Mouse (Mus musculus) forebrain, postnatal 0 days (tissue): Measurements from ENCODE around the gene Clhc1. TPM values are rescaled to one million over a fixed set of nuclear protein-coding genes. Genes with fewer than 3 reads are reported as not detected.

Experiments used
- ATAC-seq: fragments of 200-750 bp; cut with Nextera tagmentation; 2 replicates; pipeline ENCODE4 v1.8.0; 2017; ENCODE audit warnings: mild to moderate bottlenecking, moderate library complexity
- DNase-seq: peaks from one replicate; pipeline ENCODE4 v3.0.0-alpha.2; 2015
- H3K27ac ChIP-seq: fragments of 300-500 bp; sonication (generic); 2 replicates; pipeline ENCODE4 v1.5.1; 2014; ENCODE audit warnings: low read depth, mild to moderate bottlenecking, antibody characterized with exemption, low read length, moderate library complexity, mixed read lengths
- H3K27me3 ChIP-seq: fragments of 300-500 bp; sonication (generic); 2 replicates; pipeline ENCODE4 v1.6.1; 2014; ENCODE audit warnings: mild to moderate bottlenecking, low read length, mixed read lengths; ENCODE audit not compliant: insufficient read depth
- H3K36me3 ChIP-seq: fragments of 300-500 bp; sonication (generic); 2 replicates; pipeline ENCODE4 v1.6.1; 2014; ENCODE audit warnings: mild to moderate bottlenecking, moderate library complexity; ENCODE audit not compliant: insufficient read depth
- H3K4me1 ChIP-seq: fragments of 300-500 bp; sonication (generic); 2 replicates; pipeline ENCODE4 v1.6.1; 2014; ENCODE audit warnings: antibody characterized with exemption; ENCODE audit not compliant: insufficient read depth
- H3K4me2 ChIP-seq: fragments of 300-500 bp; sonication (generic); 2 replicates; pipeline ENCODE4 v1.6.1; 2014; ENCODE audit warnings: low read depth, mild to moderate bottlenecking, moderate library complexity
- H3K4me3 ChIP-seq: fragments of 300-500 bp; sonication (generic); 2 replicates; pipeline ENCODE4 v1.5.1; 2014; ENCODE audit warnings: low read depth, low read length, mixed read lengths
- H3K9ac ChIP-seq: fragments of 300-500 bp; sonication (generic); 2 replicates; pipeline ENCODE4 v1.6.1; 2014; ENCODE audit warnings: mild to moderate bottlenecking
- H3K9me3 ChIP-seq: fragments of 300-500 bp; sonication (generic); 2 replicates; pipeline ENCODE4 v1.6.1; 2016; ENCODE audit warnings: low read length
- CTCF ChIP-seq: sonication (generic); IDR thresholded peaks from 2 replicates; pipeline ENCODE4 v1.5.1; 2016; ENCODE audit warnings: antibody characterized with exemption, control low read depth, low read depth
- WGBS: fragments of 180-500 bp; shearing (Covaris S2); extraction: QIAGEN DNeasy Blood & Tissue Kit; methylation state at CpG from one replicate; pipeline ENCODE4 v1.1.7; 2014; 5-methylcytosine and 5-hydroxymethylcytosine counted together
- polyA plus RNA-seq: library from polyadenylated mRNA; unstranded; fragments of >200 nt; fragmentation: Nextera tagmentation; extraction: Ambion mirVana; gene quantifications from 2 replicates; pipeline ENCODE4 v1.2.1, GENCODE M21; 2015
- total RNA-seq: library from RNA; depleted of rRNA; stranded (reverse); fragments of >200 nt; gene quantifications from 2 replicates; pipeline ENCODE4 v1.2.3, GENCODE M21; 2014; rRNA removed

The Clhc1 gene
- total RNA-seq (not detected in 2 replicates), polyA plus RNA-seq (0.16 TPM in 1 of 2 replicates, not detected in the other)

GRCm38 (mm10) chr11:29547752-29548503, at the start of gene Clhc1, which contains the start of gene Rps27a:
Clhc1 (plus strand) TSS chr11:29547950.
Rps27a (minus strand) TSS chr11:29548109.
- Histone ChIP-seq H3K4me3 (peak within 1 kb of the TSS; percentile 77), H3K36me3 (peaks cover 19% of the 10 kb centered on the region), H3K9ac (peak within 1 kb of the TSS; percentile 84), H3K27me3 (no peaks in the 10 kb centered on the region), H3K4me1 (peaks cover 6% of the 10 kb centered on the region; the same call in 1 of the 2 replicates), H3K27ac (peak within 1 kb of the TSS; percentile 82), H3K9me3 (no peaks in the 10 kb centered on the region), H3K4me2 (peak within 1 kb of the TSS; percentile 66)
- peak; percentile 44 for TF ChIP-seq CTCF
- DNase-seq (peak; percentile 98), ATAC-seq (peak; percentile 98)
- WGBS: under 1% methylated on average over 46 of the region's 46 CpGs

GRCm38 (mm10) chr11:29503948-29504893, 43.5 kb upstream of the Clhc1 start:
- no peak overlapping the region for H3K9ac ChIP-seq
- ATAC-seq: no peak
- no peak overlapping the region for H3K4me3 ChIP-seq
- H3K4me2 ChIP-seq: no peak overlapping the region
- DNase-seq: no peak
- H3K9me3 ChIP-seq: no peaks in the 10 kb centered on the region
- H3K4me1 ChIP-seq: no peaks in the 10 kb centered on the region
- 94% methylated on average over 10 of the region's 10 CpGs for WGBS
- TF ChIP-seq CTCF: no peak
- peaks cover 40% of the 10 kb centered on the region for H3K36me3 ChIP-seq
- no peak overlapping the region for H3K27ac ChIP-seq
- no peaks in the 10 kb centered on the region for H3K27me3 ChIP-seq

- Histone ChIP-seq H3K4me3 (no peak overlapping the region), H3K4me1 (no peaks in the 10 kb centered on the region), H3K9ac (no peak overlapping the region), H3K4me2 (no peak overlapping the region), H3K36me3 (peaks cover 41% of the 10 kb centered on the region), H3K27me3 (no peaks in the 10 kb centered on the region), H3K27ac (no peak overlapping the region), H3K9me3 (no peaks in the 10 kb centered on the region)
- DNase-seq (no peak), ATAC-seq (no peak)
- no peak for TF ChIP-seq CTCF
- 94% methylated on average over 2 of the region's 2 CpGs for WGBS
Measured at GRCm38 (mm10) chr11:29504899-29505625, 42.7 kb upstream of the Clhc1 start.

- Histone ChIP-seq H3K4me2 (no peak overlapping the region), H3K36me3 (peaks cover 32% of the 10 kb centered on the region), H3K4me1 (no peaks in the 10 kb centered on the region), H3K9ac (no peak overlapping the region), H3K4me3 (no peak overlapping the region), H3K27ac (no peak overlapping the region), H3K27me3 (no peaks in the 10 kb centered on the region), H3K9me3 (no peaks in the 10 kb centered on the region)
- WGBS: 76% methylated on average over 1 of the region's 1 CpGs
- no peak for TF ChIP-seq CTCF
- ATAC-seq (no peak), DNase-seq (no peak)
Measured at GRCm38 (mm10) chr11:29509421-29509820, 38.3 kb upstream of the Clhc1 start.

GRCm38 (mm10) chr11:29512818-29513535, 34.8 kb upstream of the Clhc1 start:
- no peak overlapping the region for H3K9ac ChIP-seq
- no peak overlapping the region for H3K4me2 ChIP-seq
- H3K4me1 ChIP-seq: no peaks in the 10 kb centered on the region
- ATAC-seq: no peak
- no peaks in the 10 kb centered on the region for H3K9me3 ChIP-seq
- peaks cover 17% of the 10 kb centered on the region for H3K36me3 ChIP-seq
- DNase-seq: no peak
- peak; percentile 22; the same call in 1 of the 2 replicates for TF ChIP-seq CTCF
- H3K4me3 ChIP-seq: no peak overlapping the region
- WGBS: 92% methylated on average over 4 of the region's 4 CpGs
- H3K27ac ChIP-seq: no peak overlapping the region
- H3K27me3 ChIP-seq: no peaks in the 10 kb centered on the region

- WGBS: 29% methylated on average over 10 of the region's 10 CpGs
- H3K4me1 ChIP-seq: no peaks in the 10 kb centered on the region
- H3K27ac ChIP-seq: no peak overlapping the region
- H3K4me2 ChIP-seq: peak overlapping the region; percentile 55
- no peak for TF ChIP-seq CTCF
- DNase-seq (no peak), ATAC-seq (no peak; the same call in 1 of the 2 replicates)
- no peaks in the 10 kb centered on the region for H3K27me3 ChIP-seq
- H3K9ac ChIP-seq: peak overlapping the region; percentile 19; the same call in 1 of the 2 replicates
- no peaks in the 10 kb centered on the region for H3K9me3 ChIP-seq
- peaks cover 17% of the 10 kb centered on the region for H3K36me3 ChIP-seq
- peak overlapping the region; percentile 46 for H3K4me3 ChIP-seq
Measured at GRCm38 (mm10) chr11:29514325-29514681, 33.4 kb upstream of the Clhc1 start.
